Mouse (Mus musculus) forebrain, embryonic 10.5 days (tissue): ENCODE measurements around the gene Tnrc6c. TPM values are rescaled to one million over a fixed set of nuclear protein-coding genes. Genes with fewer than 3 reads are reported as not detected.

Source experiments
- DNase-seq: peaks from one replicate; pipeline ENCODE4 v3.0.0-alpha.2; 2017; ENCODE audit warnings: low spot score; ENCODE audit errors: extremely low spot score
- H3K27ac ChIP-seq: fragments of 300-500 bp; sonication (generic); 2 replicates; pipeline ENCODE4 v1.5.1; 2016; ENCODE audit warnings: mild to moderate bottlenecking
- H3K27me3 ChIP-seq: fragments of 300-500 bp; sonication (generic); 2 replicates; pipeline ENCODE4 v1.6.1; 2016; ENCODE audit warnings: mild to moderate bottlenecking; ENCODE audit not compliant: poor library complexity, severe bottlenecking
- H3K36me3 ChIP-seq: fragments of 300-500 bp; sonication (generic); replicated peaks from 2 replicates; pipeline ENCODE4 v1.6.1; 2016; ENCODE audit warnings: mild to moderate bottlenecking, moderate library complexity
- H3K4me1 ChIP-seq: fragments of 300-500 bp; sonication (generic); 2 replicates; pipeline ENCODE4 v1.6.1; 2016
- H3K4me3 ChIP-seq: fragments of 300-500 bp; sonication (generic); 2 replicates; pipeline ENCODE4 v1.5.1; 2016; ENCODE audit warnings: mild to moderate bottlenecking, moderate library complexity
- H3K9me3 ChIP-seq: fragments of 300-500 bp; sonication (generic); 2 replicates; pipeline ENCODE4 v1.6.1; 2016; ENCODE audit warnings: mild to moderate bottlenecking, moderate library complexity
- WGBS: fragments of 180-500 bp; shearing (Covaris S2); methylation state at CpG from one replicate; pipeline ENCODE4 v1.1.7; 2016; 5-methylcytosine and 5-hydroxymethylcytosine counted together
- polyA plus RNA-seq: library from polyadenylated mRNA; unstranded; fragments of >200 nt; fragmentation: Nextera tagmentation; extraction: Ambion mirVana; gene quantifications from 2 replicates; pipeline ENCODE4 v1.2.1, GENCODE M21; 2016

Tnrc6c gene
- polyA plus RNA-seq, 1 experiment from 2014 or later = 12.0 TPM

GRCm38 (mm10) chr11:117619581-117619980, 34.5 kb upstream of the Tnrc6c start:
- no peak overlapping the region for H3K27ac ChIP-seq
- peaks cover 55% of the 10 kb centered on the region for H3K27me3 ChIP-seq
- 79% methylated on average over 10 of the region's 10 CpGs for WGBS
- H3K4me3 ChIP-seq = no peak overlapping the region
- no peak for DNase-seq
- H3K36me3 ChIP-seq = no peaks in the 10 kb centered on the region
- H3K9me3 ChIP-seq = no peaks in the 10 kb centered on the region
- H3K4me1 ChIP-seq = peaks cover 43% of the 10 kb centered on the region

- Histone ChIP-seq H3K4me3 (no peak overlapping the region), H3K4me1 (peaks cover 33% of the 10 kb centered on the region), H3K36me3 (no peaks in the 10 kb centered on the region), H3K27ac (no peak overlapping the region), H3K27me3 (peaks cover 42% of the 10 kb centered on the region), H3K9me3 (no peaks in the 10 kb centered on the region)
- 89% methylated on average over 4 of the region's 4 CpGs for WGBS
- DNase-seq = no peak
These were observed 28.9 kb upstream of the Tnrc6c start for GRCm38 (mm10) chr11:117625196-117625595.

GRCm38 (mm10) chr11:117626557-117626956, 27.5 kb upstream of the Tnrc6c start:
- Histone ChIP-seq H3K4me1 (peaks cover 30% of the 10 kb centered on the region), H3K27me3 (peaks cover 42% of the 10 kb centered on the region), H3K4me3 (no peak overlapping the region), H3K36me3 (no peaks in the 10 kb centered on the region), H3K9me3 (no peaks in the 10 kb centered on the region), H3K27ac (peak overlapping the region; percentile 77; the same call in 1 of the 2 replicates)
- WGBS = 68% methylated on average over 6 of the region's 6 CpGs
- DNase-seq = no peak

GRCm38 (mm10) chr11:117627060-117627562, 27.0 kb upstream of the Tnrc6c start:
- H3K4me3 ChIP-seq = no peak overlapping the region
- H3K27me3 ChIP-seq = peaks cover 42% of the 10 kb centered on the region
- no peak for DNase-seq
- no peaks in the 10 kb centered on the region for H3K36me3 ChIP-seq
- H3K9me3 ChIP-seq = no peaks in the 10 kb centered on the region
- H3K27ac ChIP-seq = peak overlapping the region; percentile 77; the same call in 1 of the 2 replicates
- peaks cover 30% of the 10 kb centered on the region for H3K4me1 ChIP-seq
- WGBS = 15% methylated on average over 5 of the region's 5 CpGs

- H3K27me3 ChIP-seq = peaks cover 42% of the 10 kb centered on the region
- no peaks in the 10 kb centered on the region for H3K9me3 ChIP-seq
- WGBS = 8% methylated on average over 9 of the region's 9 CpGs
- peak overlapping the region; percentile 21; the same call in 1 of the 2 replicates for H3K4me3 ChIP-seq
- DNase-seq = no peak
- peaks cover 30% of the 10 kb centered on the region for H3K4me1 ChIP-seq
- peak overlapping the region; percentile 77 for H3K27ac ChIP-seq
- H3K36me3 ChIP-seq = no peaks in the 10 kb centered on the region
These were observed 26.3 kb upstream of the Tnrc6c start for GRCm38 (mm10) chr11:117627746-117628311.

GRCm38 (mm10) chr11:117628312-117628779, 25.7 kb upstream of the Tnrc6c start:
- peak overlapping the region; percentile 77 for H3K27ac ChIP-seq
- H3K4me1 ChIP-seq = peaks cover 30% of the 10 kb centered on the region
- peak overlapping the region; percentile 21; the same call in 1 of the 2 replicates for H3K4me3 ChIP-seq
- no peaks in the 10 kb centered on the region for H3K36me3 ChIP-seq
- WGBS = 11% methylated on average over 9 of the region's 9 CpGs
- H3K9me3 ChIP-seq = no peaks in the 10 kb centered on the region
- peaks cover 44% of the 10 kb centered on the region for H3K27me3 ChIP-seq
- peak; percentile 48 for DNase-seq

GRCm38 (mm10) chr11:117629865-117630264, 24.2 kb upstream of the Tnrc6c start:
- H3K4me3 ChIP-seq = no peak overlapping the region
- H3K4me1 ChIP-seq = peaks cover 30% of the 10 kb centered on the region
- H3K27me3 ChIP-seq = peaks cover 53% of the 10 kb centered on the region
- no peaks in the 10 kb centered on the region for H3K36me3 ChIP-seq
- 75% methylated on average over 2 of the region's 2 CpGs for WGBS
- H3K27ac ChIP-seq = no peak overlapping the region
- DNase-seq = no peak
- no peaks in the 10 kb centered on the region for H3K9me3 ChIP-seq

- H3K4me1 ChIP-seq = peaks cover 32% of the 10 kb centered on the region
- no peak for DNase-seq
- H3K4me3 ChIP-seq = no peak overlapping the region
- no peaks in the 10 kb centered on the region for H3K36me3 ChIP-seq
- no peaks in the 10 kb centered on the region for H3K9me3 ChIP-seq
- no peak overlapping the region for H3K27ac ChIP-seq
- 93% methylated on average over 10 of the region's 11 CpGs for WGBS
- H3K27me3 ChIP-seq = peaks cover 61% of the 10 kb centered on the region
These were observed 23.1 kb upstream of the Tnrc6c start for GRCm38 (mm10) chr11:117630868-117631565.

GRCm38 (mm10) chr11:117633310-117633709, 20.8 kb upstream of the Tnrc6c start:
- Histone ChIP-seq H3K36me3 (no peaks in the 10 kb centered on the region), H3K4me3 (no peak overlapping the region), H3K27me3 (peaks cover 55% of the 10 kb centered on the region), H3K9me3 (no peaks in the 10 kb centered on the region), H3K27ac (0 out of 2 replicates have a peak overlapping the region, but pooled peaks have one; percentile 44), H3K4me1 (peaks cover 31% of the 10 kb centered on the region)
- WGBS = 80% methylated on average over 3 of the region's 3 CpGs
- no peak for DNase-seq

GRCm38 (mm10) chr11:117638386-117638785, 15.7 kb upstream of the Tnrc6c start:
- Histone ChIP-seq H3K27ac (0 out of 2 replicates have a peak overlapping the region, but pooled peaks have one; percentile 20), H3K27me3 (peaks cover 55% of the 10 kb centered on the region), H3K9me3 (no peaks in the 10 kb centered on the region), H3K36me3 (no peaks in the 10 kb centered on the region), H3K4me3 (no peak overlapping the region), H3K4me1 (peaks cover 41% of the 10 kb centered on the region)
- 24% methylated on average over 7 of the region's 7 CpGs for WGBS
- DNase-seq = no peak

- peaks cover 55% of the 10 kb centered on the region for H3K27me3 ChIP-seq
- WGBS = 68% methylated on average over 11 of the region's 11 CpGs
- H3K27ac ChIP-seq = peak overlapping the region; percentile 26; the same call in 1 of the 2 replicates
- H3K36me3 ChIP-seq = no peaks in the 10 kb centered on the region
- DNase-seq = no peak
- no peak overlapping the region for H3K4me3 ChIP-seq
- no peaks in the 10 kb centered on the region for H3K9me3 ChIP-seq
- peaks cover 45% of the 10 kb centered on the region for H3K4me1 ChIP-seq
These were observed 15.3 kb upstream of the Tnrc6c start for GRCm38 (mm10) chr11:117638809-117639208.

GRCm38 (mm10) chr11:117639331-117639970, 14.6 kb upstream of the Tnrc6c start:
- 79% methylated on average over 7 of the region's 7 CpGs for WGBS
- DNase-seq = no peak

More at GRCm38 (mm10) chr11:117639331-117639970, 14.6 kb upstream of the Tnrc6c start:
- H3K27me3 ChIP-seq = peaks cover 51% of the 10 kb centered on the region
- H3K27ac ChIP-seq = peak overlapping the region; percentile 26; the same call in 1 of the 2 replicates
- no peaks in the 10 kb centered on the region for H3K9me3 ChIP-seq
- peaks cover 45% of the 10 kb centered on the region for H3K4me1 ChIP-seq
- H3K4me3 ChIP-seq = no peak overlapping the region
- no peaks in the 10 kb centered on the region for H3K36me3 ChIP-seq
